Mouse (Mus musculus): Measurements from ENCODE around the gene Utrn.

Gene Utrn

DNA sequence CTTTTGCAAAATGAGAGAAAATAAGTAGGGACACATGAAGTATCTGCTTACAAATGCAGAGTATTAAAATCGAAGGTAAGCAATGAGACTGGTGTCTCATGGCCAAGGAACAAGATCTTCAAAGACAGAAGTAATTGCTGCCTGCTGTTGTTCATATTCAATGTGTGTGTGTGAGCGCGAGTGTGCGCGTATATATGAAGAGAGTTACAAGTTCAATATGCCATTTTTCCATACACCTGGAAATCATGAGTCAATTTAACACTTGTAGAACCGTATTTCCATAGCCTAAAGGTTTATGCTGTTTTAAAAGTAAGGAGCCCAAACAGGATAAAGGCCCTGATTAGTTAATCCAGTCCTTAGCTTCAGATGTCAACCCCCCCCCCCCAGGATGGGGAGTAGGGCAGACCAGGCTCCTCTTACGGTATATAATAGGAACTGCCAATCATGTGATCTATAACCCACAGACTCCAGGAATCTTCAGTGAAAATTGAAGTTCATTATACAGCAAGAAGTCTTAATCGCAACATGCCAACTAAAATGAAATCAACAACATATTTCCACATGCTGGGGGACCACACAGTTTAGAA lies 293.2 kb downstream of the Utrn start:
- no peak for DNase-seq

GRCm38 (mm10) chr10:12574760-12575159 lies 294.4 kb downstream of the Utrn start:
- no peak for DNase-seq

GRCm38 (mm10) chr10:12573601-12574000 lies 295.6 kb downstream of the Utrn start:
- DNase-seq: no peak

GRCm38 (mm10) chr10:12572759-12573158 lies 296.4 kb downstream of the Utrn start:
- DNase-seq: no peak

GRCm38 (mm10) chr10:12564425-12564824 lies 304.7 kb downstream of the Utrn start:
- no peak for DNase-seq

DNA sequence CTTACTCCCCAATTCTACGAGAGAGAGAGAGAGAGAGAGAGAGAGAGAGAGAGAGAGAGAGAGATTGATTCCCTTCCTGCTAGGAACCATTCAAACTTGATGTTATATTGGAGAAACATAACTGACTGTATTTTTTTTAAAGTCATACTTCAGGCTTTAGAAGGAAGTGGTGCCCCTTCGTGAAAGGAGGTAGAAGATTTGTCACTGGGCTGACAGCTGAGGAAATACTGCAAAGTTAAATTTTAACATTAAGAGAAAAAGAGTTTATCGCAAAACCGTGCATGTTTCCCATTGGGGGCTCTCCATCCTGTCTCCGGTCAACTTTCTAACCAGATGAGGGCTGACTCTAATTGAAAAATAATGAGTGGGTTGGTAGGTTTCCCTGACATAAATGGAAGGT lies 310.4 kb downstream of the Utrn start:
- DNase-seq: no peak

DNA sequence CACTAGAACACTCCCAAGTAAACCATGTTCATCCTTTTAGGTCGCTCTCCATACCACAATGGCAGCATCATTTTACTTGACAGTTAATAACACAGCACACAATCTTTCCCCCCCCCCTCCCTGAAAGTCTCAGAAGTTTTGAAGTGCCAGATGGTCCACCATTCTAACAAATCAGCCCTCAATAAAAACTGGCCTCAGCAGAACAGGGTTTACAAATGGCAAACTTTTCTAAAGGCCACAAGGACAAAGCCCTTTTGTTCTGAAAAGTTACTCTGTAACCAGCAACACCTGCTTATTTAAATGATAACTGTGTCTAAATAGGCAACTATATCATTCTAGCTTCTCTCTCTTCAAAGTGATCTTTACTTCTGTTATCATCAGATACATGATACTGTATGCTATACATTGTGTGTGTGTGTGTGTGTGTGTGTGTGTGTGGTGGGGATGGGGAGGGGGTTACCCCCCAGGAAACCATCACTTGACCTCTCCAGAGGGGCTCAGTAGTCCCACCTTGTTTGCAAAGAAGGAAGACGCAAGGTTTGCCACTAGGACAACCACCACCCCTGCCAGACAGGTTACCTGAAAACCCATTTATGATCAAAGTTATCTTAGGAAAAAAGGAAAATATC lies 315.0 kb downstream of the Utrn start:
- DNase-seq: no peak

GRCm38 (mm10) chr10:12552890-12553278 lies 316.3 kb downstream of the Utrn start:
- DNase-seq: no peak

DNA sequence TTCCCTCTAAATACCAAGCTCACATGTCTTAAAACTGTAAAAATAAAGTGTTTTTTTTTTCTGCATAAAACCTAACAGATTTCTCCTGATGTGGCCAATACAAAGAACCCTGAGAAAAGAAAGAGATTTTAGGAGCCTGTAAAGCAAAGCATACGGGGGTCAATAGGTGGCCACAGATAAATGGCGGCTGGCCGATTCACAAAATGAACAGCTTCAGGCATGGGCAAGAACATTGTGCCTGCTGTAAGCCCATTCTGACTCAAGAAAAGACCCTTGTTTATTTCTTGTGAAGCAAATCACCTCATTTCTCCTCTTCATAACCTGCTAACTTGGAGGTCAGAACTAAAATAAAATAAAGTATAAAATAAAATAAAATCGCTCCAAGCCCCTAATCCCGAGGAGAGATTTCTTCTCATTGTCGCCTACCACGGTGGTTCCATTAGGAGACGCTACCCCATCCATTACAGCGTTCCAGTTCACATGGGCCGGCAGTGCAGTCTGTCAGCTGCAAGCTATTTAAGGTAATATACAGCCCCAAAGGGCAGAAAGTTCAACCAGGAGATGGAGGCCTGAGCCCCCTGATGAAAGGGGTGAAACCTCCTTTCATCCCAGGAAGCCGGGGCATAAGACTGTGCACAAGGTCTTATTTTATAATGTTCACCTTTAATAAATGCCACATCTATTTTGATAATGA lies 316.8 kb downstream of the Utrn start:
- DNase-seq: no peak

DNA sequence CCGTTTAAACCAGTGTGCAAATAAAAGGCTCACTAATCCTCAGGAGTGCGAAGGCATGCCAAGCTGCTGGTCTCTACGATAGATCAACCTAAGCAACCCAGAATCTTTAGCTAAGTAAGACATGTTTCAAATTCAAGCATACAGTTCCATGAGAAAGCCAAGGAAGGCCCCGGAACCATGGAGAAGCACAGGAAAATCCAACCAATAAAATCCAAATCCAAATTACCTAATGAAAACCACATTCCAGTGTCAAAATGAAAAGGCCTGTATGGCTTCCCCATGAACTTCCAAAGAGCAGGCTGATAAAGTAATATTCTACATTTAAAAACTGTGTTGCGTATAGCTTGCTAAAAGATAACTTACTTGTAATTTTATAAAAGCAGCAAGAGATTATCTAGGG lies 317.4 kb downstream of the Utrn start:
- no peak for DNase-seq

DNA sequence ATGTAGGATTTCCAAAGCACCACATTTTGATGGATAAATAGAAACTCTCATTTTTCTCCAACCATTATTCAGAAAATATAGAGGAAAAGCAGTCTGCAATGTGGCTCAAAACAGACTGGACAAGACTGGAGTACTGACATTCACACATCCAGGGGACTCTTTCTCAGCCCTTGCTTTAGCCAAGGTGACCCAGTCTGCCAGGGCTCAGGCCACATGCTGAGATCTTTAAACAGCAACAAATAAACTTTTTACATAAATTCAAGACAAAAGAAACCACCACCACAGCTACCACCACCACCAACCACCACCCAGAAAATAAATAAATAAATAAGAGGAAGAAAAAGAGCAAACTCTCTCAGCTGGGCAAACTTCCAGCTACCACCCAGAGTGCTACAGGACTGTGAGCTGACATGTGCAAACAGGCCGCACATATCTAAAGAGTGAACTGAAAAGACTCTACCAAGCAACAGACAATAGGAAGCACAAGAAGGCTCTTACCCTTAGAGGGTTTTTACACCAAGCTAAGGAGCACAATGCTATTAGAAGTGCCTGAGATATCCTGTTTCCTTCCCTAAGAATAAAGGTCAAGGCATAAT lies 319.1 kb downstream of the Utrn start:
- DNase-seq: no peak

DNA sequence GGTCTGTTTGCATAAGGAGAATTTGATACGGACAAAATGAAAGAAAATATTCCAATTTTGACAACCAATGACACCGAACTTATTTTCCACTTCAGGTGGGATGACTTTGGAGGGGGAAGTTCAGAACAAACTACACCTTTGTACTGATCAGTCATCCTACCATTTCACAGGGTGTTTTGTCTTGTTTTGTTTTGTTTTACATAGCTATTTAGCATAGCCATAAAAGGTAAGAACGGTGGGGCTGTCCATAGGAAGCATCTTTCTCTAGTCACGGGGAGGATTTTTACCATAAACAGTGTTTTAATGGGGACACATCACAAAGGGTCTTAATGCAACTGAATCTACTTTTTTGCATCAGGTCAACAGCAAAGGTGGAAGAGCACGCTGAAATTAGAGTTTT lies 319.9 kb downstream of the Utrn start:
- no peak for DNase-seq

- no peak for DNase-seq
These were observed 320.5 kb downstream of the Utrn start for GRCm38 (mm10) chr10:12548616-12549084.

GRCm38 (mm10) chr10:12547037-12547625 lies 322.0 kb downstream of the Utrn start:
- DNase-seq: no peak

GRCm38 (mm10) chr10:12545440-12545839 lies 323.7 kb downstream of the Utrn start:
- DNase-seq: no peak

GRCm38 (mm10) chr10:12541757-12542156 lies 327.4 kb downstream of the Utrn start:
- no peak for DNase-seq

- no peak for DNase-seq
These were observed 333.9 kb downstream of the Utrn start for GRCm38 (mm10) chr10:12535272-12535671.

- no peak for DNase-seq
These were observed 334.4 kb downstream of the Utrn start for GRCm38 (mm10) chr10:12534801-12535200.

DNA sequence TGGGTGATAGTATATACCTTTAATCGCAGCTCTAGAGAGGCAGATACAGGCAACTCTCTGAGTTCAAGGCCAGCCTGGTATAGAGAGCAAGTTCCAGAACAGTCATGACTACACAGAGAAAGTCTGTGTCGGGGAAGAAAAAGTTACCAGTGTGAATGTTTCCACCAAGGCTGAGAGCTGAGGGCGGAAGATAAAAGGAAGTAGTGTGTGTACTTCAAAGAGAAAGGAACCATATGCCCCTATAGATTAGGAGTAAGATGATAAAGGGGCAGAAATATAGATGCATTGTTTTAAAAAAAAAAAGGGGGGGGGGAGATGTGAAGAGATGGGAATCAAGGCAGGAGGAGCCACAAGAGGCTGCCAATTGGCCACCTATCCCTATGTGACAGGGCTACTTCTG lies 334.9 kb downstream of the Utrn start:
- DNase-seq: no peak

DNA sequence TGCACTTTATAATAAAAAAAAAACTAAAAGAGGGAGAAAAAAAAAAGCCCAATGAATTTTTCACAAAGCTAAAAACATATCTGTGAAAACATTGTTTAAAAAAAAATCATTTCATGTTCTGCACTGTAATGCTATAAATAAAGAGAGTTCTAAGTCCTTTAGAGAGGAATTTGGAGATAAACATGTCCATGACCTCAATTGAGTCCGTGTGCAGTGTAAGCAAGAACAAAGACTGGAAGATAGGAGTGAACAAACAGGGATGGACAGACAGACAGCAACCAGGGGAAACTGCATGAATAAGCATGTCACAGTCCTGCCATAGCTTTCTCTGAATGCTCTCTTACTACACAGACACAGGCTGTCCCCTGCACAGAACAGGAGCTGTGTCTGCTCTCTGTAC lies 347.1 kb downstream of the Utrn start:
- DNase-seq: no peak

DNA sequence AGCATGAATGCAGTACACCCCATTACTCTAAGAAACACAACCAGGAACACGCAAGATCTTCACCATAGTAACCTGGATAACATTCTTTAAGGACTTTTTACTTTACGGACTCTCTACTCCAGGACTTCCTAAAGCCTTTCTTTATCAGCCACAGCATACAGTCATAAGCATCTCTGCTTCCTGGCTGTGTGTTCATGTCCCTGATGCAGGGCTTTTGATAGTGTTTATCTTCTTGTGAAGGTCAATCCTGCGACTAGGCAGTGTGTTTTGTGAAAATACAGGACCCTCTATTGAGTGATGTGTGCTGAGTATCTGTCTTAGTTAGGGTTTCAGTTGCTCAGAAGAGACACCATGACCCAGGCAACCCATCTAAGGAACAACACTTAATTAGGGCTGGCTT lies 351.0 kb downstream of the Utrn start:
- DNase-seq: no peak

DNA sequence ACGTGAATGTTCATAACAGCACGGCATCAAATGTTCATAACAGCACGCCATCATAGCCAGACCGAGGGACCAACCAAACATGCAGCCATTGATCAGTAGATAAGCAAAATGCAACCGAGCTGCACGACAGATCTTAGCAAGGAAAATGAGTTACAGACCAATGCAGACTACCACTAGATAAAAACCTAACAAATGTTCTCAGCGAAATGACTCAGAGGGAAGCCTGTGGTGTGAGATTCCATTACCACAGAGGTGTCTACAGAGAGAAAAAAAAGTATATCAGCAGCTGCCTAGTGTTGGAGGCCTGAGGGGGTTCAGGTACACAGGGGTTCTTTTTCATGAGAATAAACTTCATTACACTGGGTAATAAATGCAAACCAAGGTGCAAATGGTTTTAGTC lies 363.6 kb downstream of the Utrn start:
- DNase-seq: no peak

- no peak for DNase-seq
These were observed 368.7 kb downstream of the Utrn start for GRCm38 (mm10) chr10:12500489-12500888.

- DNase-seq: no peak
These were observed 371.6 kb downstream of the Utrn start for GRCm38 (mm10) chr10:12497555-12497954.
